Mouse (Mus musculus): ENCODE results near the gene D11Wsu47e.

The D11Wsu47e gene

DNA sequence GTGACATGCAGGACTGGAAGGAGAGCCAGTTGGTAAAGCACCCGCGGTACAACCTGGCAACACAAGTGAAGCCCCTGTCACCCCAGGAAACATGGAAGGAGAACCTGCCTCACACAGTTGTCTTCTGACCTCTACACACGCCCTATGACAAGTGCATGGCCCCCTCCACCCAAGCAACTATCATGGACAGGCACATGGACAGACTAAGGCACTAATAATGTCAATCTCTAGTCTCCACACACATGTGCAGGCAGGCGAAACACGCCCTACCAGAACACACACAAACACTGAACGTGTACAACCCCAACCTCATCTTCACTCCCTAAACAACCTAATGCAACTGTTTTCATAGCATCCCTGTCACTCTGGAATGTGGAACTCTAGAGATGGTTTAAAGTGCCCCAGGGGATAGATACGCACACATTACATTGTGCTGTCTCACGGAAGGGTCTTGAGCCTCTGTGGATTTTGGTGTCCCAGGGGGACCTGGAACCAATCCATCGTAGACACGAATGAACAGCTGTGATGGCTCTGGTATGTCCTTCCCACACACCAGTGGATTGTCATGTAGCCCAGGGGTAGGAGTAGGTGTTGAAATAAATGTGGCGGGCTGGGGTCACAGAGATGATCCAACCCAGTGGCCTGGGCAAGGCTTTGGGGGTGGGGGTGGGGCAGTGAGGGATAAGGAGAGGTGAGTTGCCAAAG is 52.8 kb downstream of the D11Wsu47e start:
- DNase-seq (ENCODE audit: low read depth): no peak

DNA sequence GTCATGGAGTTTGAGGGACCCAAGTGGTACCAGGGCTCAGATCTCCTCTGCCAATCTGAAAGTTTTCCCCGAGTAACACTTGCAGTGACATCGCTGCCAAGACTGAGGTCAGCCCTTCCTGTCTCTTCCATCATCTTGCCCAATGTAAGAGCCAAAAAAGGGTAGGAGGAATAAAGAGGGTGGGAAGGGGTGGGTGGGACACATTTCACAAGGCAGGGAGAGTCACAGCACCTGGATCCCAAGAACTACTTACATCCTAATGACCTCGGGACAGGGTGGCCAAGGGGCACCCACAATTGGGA is 53.3 kb downstream of the D11Wsu47e start:
- DNase-seq (ENCODE audit: low read depth): no peak

DNA sequence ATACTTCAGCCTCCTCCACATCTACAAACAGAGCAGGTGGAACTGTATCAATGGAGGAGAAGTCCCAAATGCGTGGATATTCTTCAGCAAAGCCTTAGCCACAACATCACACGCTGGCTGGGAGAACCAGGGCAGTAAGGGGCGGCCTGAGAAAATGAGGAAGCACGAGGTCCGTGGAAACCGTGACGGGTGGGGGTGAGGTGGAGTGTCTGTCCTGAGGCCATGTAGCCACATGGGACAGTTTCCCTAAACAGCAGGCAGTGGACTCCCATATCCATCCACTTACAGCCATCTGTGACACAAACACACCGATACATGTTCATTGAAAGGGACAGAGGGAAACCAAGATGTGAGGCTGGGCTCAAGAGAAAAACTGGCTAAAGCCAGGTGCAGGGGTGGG is 53.7 kb downstream of the D11Wsu47e start:
- no peak for DNase-seq (ENCODE audit: low read depth)

DNA sequence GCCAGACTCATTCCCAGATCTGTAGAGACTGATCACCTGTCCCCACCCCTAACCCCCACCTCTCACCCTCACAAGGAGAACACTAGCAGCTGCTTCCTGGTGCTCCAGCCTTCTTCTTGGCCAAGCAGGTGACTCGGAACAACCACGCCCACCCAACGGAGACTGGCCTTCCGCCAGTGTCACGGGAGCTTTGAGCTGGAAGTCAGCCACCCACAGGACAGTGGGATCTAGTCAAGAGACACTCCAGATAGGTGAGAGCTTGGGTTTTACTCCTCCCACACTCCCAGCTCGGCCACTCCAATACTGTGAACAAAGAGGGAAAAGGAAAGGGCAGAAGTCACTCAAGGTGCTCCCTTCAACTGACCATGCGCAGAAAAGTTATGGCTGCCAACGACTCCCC is 55.0 kb downstream of the D11Wsu47e start:
- DNase-seq (ENCODE audit: low read depth): no peak

DNA sequence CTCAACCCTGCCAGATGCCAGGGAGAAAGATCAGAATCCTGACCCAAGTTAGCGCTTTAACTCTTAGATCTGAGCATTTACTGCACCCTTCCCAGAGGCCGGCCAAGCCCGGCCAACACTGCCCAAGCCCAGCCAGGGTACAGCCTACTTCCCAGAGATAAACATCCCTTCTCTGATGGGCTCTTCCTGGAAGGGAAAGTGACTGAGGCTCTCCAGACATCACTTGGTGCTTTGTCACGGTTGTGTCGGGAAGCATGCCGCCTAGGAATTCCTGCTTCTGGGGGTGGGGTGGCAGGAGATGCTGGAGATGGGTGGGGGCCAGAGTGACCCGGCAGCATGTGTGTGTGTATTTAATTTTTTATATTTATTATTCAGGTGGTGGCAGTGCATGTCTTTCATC is 55.9 kb downstream of the D11Wsu47e start:
- no peak for DNase-seq (ENCODE audit: low read depth)

DNA sequence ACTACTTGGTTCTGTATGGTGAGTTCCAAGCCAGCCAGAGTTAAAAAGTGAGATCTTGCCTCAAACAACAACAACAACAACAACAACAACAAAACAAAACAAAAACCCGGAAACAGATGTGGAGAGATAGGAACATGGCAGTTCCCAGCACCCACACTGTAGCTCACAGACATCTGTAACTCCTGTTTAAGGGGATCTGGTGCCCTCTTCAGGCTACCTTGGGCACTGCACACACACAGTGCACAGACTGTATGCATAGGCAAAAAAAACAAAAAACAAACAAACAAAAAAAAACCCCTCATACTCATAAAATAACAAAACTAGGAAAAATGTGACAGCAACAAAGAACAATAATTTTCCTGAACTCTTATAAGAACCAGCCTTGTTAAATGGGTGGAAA is 58.8 kb downstream of the D11Wsu47e start:
- DNase-seq (ENCODE audit: low read depth): peak; percentile 34

Measured in naive thymus-derived CD4-positive, alpha-beta T cell, adult 2 months (primary cell).